Mouse (Mus musculus) c-Kit-negative CD71-positive TER-119-positive erythroid progenitor cells, embryonic 14.5 days (primary cell): Measurements from ENCODE around the gene Rfx7.

Source experiments
- DNase-seq: peaks from one replicate; pipeline ENCODE4 v3.0.0-alpha.2; 2013; ENCODE audit warnings: low read depth, low spot score

The Rfx7 gene

GRCm38 (mm10) chr9:72531996-72532380, at the start of gene Rfx7:
TSS of gene Rfx7 (plus strand) at chr9:72532240.
- DNase-seq: peak; percentile 44

- DNase-seq: no peak
Measured at GRCm38 (mm10) chr9:72488523-72488922, 43.5 kb upstream of the Rfx7 start.

- no peak for DNase-seq
Measured at GRCm38 (mm10) chr9:72489131-72489530, 42.9 kb upstream of the Rfx7 start.

GRCm38 (mm10) chr9:72491559-72492193, 40.4 kb upstream of the Rfx7 start:
- peak; percentile 80 for DNase-seq

GRCm38 (mm10) chr9:72492194-72492565, 39.9 kb upstream of the Rfx7 start, which contains the start of gene Tex9:
TSS of gene Tex9 (minus strand) at chr9:72492212.
- peak; percentile 24 for DNase-seq

GRCm38 (mm10) chr9:72493465-72493864, 38.6 kb upstream of the Rfx7 start:
- no peak for DNase-seq

- DNase-seq: no peak
Measured at GRCm38 (mm10) chr9:72493984-72494685, 37.9 kb upstream of the Rfx7 start.

- DNase-seq: no peak
Measured at GRCm38 (mm10) chr9:72496691-72497090, 35.3 kb upstream of the Rfx7 start.

- no peak for DNase-seq
Measured at GRCm38 (mm10) chr9:72497171-72497570, 34.9 kb upstream of the Rfx7 start.

GRCm38 (mm10) chr9:72512229-72512981, 19.6 kb upstream of the Rfx7 start:
- DNase-seq: no peak

GRCm38 (mm10) chr9:72515366-72515765, 16.7 kb upstream of the Rfx7 start:
- DNase-seq: no peak

GRCm38 (mm10) chr9:72519246-72519645, 12.8 kb upstream of the Rfx7 start:
- DNase-seq: no peak

- no peak for DNase-seq
Measured at GRCm38 (mm10) chr9:72520849-72521248, 11.2 kb upstream of the Rfx7 start.

- no peak for DNase-seq
Measured at GRCm38 (mm10) chr9:72526091-72526490, 5.9 kb upstream of the Rfx7 start.

- peak; percentile 83 for DNase-seq
Measured at GRCm38 (mm10) chr9:72530237-72530636, 1.8 kb upstream of the Rfx7 start.

GRCm38 (mm10) chr9:72530824-72531223, 1.2 kb upstream of the Rfx7 start:
- DNase-seq: no peak

- DNase-seq: no peak
Measured at GRCm38 (mm10) chr9:72531291-72531995, 597 bp upstream of the Rfx7 start.

- DNase-seq: no peak
Measured at GRCm38 (mm10) chr9:72532381-72533088, 495 bp downstream of the Rfx7 start.

- no peak for DNase-seq
Measured at GRCm38 (mm10) chr9:72533089-72533415, 1.0 kb downstream of the Rfx7 start.

GRCm38 (mm10) chr9:72534985-72535384, 2.9 kb downstream of the Rfx7 start:
- no peak for DNase-seq

- DNase-seq: no peak
Measured at GRCm38 (mm10) chr9:72535394-72535793, 3.4 kb downstream of the Rfx7 start.
